Mouse (Mus musculus): Measurements from ENCODE around the gene Crip2.
A peak's percentile ranks its signal among the peaks of the same experiment; 100 is the strongest.

Gene Crip2

DNA sequence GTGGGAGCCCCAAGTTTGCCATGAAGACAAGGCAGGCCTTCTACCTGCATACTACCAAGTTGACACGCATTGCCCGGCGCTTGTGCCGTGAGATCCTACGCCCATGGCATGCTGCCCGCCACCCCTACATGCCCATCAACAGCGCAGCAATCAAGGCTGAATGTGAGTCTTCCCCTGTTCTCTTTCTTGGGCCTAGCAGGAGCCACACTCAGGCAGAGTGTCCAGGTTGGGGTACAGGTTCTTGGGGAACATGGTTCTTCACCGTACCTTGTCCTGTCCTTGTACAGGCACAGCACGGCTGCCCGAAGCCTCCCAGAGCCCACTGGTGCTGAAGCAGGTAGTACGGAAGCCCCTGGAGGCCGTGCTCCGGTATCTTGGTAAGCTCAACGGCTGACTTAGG lies 8.4 kb upstream of the Crip2 start:
- no peak for DNase-seq (ENCODE audit: low read depth, low spot score)

- DNase-seq (ENCODE audit: low read depth, low spot score) = no peak
These were observed 7.5 kb upstream of the Crip2 start for GRCm38 (mm10) chr12:113132567-113132966.

- no peak for DNase-seq (ENCODE audit: low read depth, low spot score)
These were observed 6.8 kb upstream of the Crip2 start for GRCm38 (mm10) chr12:113133260-113133659.

DNA sequence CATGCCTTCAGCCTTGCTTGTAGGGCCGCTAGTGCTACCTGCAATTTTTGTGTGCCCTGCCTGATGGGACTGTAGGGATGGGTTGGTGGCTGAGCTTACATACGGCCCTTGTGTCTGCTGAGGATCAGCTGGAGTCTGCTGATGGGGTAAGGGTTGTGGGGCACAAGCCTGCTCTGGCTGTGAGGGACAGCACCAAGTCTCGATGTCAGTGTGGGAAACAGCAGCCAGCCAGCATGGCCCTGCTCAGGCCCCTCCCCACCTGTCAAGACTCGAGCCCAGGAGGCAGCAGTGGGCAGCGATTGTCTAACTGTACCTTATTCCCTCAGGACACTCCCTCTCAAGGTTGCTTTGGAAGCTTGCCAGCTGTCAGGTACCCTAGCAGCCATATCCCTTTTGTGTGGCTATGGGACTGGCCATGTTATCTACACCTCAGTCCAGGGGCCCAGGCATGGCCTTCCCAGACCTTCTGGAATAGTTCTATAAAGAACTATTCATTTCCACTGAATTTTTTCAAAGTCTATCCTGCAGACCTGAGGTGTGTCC lies 6.1 kb upstream of the Crip2 start:
- DNase-seq (ENCODE audit: low read depth, low spot score) = no peak

GRCm38 (mm10) chr12:113134502-113134901 lies 5.5 kb upstream of the Crip2 start:
- no peak for DNase-seq (ENCODE audit: low read depth, low spot score)

DNA sequence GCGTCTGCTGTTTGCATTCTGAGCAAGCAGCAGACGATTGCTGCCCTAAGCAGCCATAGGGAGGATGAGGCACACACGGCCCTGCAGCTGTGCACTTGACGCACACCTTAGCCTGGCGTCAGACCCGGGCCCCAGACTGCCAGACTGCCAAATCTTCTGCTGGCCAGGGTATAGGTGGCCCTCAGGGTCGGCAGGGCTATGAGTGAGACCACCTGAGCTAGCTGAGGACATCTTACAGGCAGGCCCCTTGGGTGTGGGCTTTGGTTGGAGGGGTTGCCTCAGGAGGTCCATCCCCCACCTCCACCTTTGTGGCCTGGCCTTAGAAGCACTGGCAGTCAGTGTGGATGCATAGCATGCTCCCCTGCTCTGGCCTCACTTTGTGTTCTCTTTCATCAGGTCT lies 4.6 kb upstream of the Crip2 start:
- DNase-seq (ENCODE audit: low read depth, low spot score) = no peak

DNA sequence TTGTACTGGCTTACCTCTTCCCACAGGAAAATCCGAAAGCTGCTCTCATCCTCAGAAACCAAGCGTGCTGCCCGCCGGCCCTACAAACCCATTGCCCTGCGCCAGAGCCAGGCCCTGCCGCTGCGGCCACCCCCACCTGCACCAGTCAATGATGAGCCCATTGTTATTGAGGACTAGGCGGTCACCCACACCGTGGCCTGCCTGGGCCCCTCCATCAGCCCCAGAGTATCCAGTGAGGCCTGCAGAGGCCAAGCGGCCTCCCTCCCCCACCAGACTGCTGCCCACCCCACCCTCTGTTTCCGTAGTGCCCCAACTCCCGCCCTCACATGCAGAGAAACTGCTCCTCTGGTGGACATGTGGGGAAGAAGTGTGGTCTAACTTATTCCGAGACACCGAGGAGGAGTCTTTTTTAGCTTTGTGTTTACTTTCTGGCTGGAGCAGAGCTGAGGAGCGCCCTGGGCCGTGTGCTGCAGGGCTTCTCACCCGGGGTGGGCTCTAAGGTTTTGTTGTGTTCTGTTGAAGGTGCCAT lies 3.5 kb upstream of the Crip2 start:
- no peak for DNase-seq (ENCODE audit: low read depth, low spot score)

DNA sequence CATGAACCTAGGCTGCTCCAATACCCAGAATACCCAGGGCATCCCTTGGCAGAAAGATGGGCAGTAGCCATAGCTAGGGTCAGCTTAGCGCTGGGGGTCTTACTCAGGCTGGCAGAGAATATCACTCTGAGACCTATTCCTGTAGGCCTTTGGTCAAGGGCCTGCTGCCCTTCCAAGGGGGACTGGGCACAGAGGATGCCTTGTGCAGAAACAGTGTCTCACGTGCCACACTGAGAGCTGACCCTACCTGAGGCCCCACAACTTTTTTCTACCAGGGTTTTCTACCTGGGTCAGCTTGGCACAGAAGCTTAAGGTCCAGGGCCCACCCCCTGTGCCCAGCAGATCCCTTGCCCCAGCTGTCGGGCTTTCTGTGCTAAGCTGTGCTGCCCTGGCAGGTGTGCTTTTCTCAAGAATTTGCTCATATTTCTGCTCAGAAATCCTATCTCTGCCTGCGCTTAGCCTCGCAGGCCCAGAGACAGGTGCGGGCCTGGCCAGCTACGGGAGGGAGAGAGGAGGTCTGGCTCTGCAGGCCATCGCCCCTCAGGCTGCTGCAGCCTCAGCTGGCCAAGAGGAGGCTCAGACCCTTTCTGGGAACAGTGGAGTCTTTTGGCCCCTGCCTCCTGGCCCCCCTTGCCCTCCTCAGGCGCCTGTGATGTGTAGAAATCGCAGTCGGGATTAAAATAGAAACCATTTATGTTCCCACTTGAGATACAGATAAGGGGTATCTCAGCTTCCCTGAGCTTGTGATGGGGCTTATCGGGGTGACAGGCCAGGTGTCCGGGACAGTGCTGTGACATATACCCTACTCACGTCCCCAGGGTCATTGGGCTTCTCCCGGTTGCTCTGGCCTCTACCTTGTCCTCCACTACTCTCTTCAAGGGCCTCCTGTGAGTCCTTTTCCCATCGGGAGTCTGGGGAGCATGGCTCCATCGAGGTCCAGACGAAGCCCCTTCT lies 2.5 kb upstream of the Crip2 start:
- DNase-seq (ENCODE audit: low read depth, low spot score) = no peak

- DNase-seq (ENCODE audit: low read depth, low spot score) = no peak
These were observed 1.7 kb upstream of the Crip2 start for GRCm38 (mm10) chr12:113138291-113138690.

DNA sequence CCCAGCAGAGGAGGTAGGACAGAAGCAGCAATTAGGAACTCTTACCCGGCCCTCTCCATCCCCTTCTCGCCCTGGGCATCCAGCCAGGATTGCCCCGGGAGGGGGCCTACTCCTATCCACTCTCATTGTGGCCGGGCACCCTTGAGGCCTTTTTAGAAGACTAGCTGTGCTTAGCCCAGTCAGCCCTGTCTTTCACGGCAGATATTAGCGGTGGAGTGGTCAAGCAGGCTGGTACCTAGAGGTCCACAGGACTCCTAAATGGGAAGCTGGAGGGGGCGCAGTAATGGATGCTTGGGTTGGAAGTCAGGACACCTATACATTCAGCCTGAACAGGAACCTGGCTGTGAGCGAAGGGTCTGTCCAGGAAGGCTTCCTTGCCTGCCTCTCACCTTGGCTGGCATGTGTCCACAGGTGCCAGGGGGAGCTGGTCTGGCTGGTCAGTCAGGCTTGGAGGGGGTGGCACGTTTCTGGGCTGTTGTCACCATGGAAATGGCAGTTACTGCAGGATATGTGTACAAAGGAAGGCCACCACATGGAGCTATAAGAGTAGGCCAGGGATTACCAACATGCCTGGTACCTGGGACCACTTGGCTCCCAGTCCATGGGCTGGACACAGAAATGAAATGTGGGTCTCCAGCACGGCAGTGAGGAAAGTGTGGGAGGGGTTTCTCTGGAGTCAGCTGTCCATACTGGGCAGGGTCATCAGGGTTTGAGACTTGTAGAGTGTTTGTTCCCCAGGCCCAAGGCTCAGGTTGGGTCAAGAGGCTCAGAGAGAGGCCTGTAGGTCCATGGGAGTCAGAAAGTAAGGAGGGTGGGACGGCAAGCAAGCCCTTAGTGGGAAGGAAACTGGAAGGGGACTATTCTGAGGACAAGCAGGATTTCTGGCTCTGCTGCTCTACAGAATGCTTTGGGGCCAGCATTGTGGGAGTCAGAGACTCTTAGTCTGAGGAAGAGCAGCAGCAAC lies 853 bp upstream of the Crip2 start:
- DNase-seq (ENCODE audit: low read depth, low spot score) = no peak

- no peak for DNase-seq (ENCODE audit: low read depth, low spot score)
These were observed 778 bp downstream of the Crip2 start for GRCm38 (mm10) chr12:113140616-113141411.

- DNase-seq (ENCODE audit: low read depth, low spot score) = no peak
These were observed 1.5 kb downstream of the Crip2 start for GRCm38 (mm10) chr12:113141531-113141973.

- peak; percentile 41 for DNase-seq (ENCODE audit: low read depth, low spot score)
These were observed 2.3 kb downstream of the Crip2 start for GRCm38 (mm10) chr12:113142021-113142975.

GRCm38 (mm10) chr12:113143164-113143563 lies 3.1 kb downstream of the Crip2 start:
- no peak for DNase-seq (ENCODE audit: low read depth, low spot score)

DNA sequence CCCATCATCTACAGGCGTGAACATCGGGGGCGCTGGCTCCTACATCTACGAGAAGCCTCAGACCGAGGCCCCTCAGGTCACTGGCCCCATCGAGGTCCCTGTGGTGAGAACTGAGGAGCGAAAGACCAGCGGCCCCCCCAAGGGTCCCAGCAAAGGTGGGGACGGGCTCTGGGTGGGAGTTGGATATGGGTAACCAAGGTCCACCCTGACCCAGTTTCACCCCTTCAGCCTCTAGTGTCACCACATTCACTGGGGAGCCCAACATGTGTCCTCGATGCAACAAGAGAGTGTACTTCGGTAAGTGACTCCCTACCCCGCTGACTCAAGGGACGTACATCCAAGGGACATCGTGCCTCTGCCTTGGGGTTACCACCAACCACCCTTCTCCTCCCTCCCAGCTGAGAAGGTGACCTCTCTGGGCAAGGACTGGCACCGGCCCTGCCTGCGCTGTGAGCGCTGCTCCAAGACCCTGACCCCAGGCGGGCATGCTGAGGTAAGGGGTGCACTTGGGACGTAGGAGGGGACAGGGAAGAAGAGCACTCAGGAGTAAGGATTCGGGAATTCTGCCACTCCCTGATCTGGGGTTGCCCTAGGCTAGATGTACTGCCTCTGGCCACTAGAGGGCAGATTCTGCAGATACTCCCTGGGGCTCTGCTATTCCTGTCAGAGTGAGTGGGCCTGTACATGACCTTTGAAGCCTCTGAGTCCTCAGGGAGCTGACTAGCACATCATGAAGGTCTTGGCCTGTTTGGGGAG lies 4.1 kb downstream of the Crip2 start:
- DNase-seq (ENCODE audit: low read depth, low spot score) = no peak

GRCm38 (mm10) chr12:113144886-113145285 lies 4.8 kb downstream of the Crip2 start:
- no peak for DNase-seq (ENCODE audit: low read depth, low spot score)

DNA sequence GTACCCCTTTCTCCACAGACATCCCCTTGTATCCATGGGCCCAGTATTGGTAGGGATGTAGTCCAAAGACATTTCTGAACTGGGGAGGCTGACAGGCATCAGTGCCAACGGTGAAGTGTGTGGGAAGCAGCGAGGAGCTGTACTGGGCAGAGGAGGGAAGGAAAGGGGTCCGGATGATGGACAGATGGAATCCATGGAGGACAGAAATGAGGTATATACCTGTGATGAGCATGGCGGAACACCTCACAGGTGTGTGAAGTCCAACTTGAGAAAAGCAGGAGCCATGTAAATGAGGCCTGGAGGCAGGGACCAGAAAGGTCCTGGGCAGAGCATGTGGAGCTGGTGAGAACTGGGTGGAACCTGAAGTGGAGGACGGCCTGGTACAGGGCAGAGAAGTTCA lies 5.6 kb downstream of the Crip2 start:
- DNase-seq (ENCODE audit: low read depth, low spot score) = no peak

- peak; percentile 53 for DNase-seq (ENCODE audit: low read depth, low spot score)
These were observed 6.3 kb downstream of the Crip2 start, which contains the start of gene Crip1 for GRCm38 (mm10) chr12:113146112-113147057. Crip1 (plus strand) TSS chr12:113146316.

All from embryo, embryonic 11.5 days (tissue).